Mouse (Mus musculus) stomach, postnatal 0 days (tissue): ENCODE data around the gene Ptprf. TPM values are rescaled to one million over a fixed set of nuclear protein-coding genes. Genes with fewer than 3 reads are reported as not detected.

Experiments used
- ATAC-seq: fragments of 200-750 bp; cut with Nextera tagmentation; 2 replicates; pipeline ENCODE4 v1.8.0; 2017; ENCODE audit not compliant: low FRiP score, low TSS enrichment
- DNase-seq: peaks from one replicate; pipeline ENCODE4 v3.0.0-alpha.2; 2016; ENCODE audit warnings: low spot score
- H3K27ac ChIP-seq: fragments of 300-500 bp; sonication (generic); replicated peaks from 2 replicates; pipeline ENCODE4 v1.5.1; 2014; ENCODE audit warnings: mild to moderate bottlenecking, control low read depth
- H3K27me3 ChIP-seq: fragments of 300-500 bp; sonication (generic); 2 replicates; pipeline ENCODE4 v1.6.1; 2014; ENCODE audit warnings: low read length; ENCODE audit not compliant: control insufficient read depth, insufficient read depth
- H3K36me3 ChIP-seq: fragments of 300-500 bp; sonication (generic); 2 replicates; pipeline ENCODE4 v1.6.1; 2014; ENCODE audit warnings: low read length, mixed read lengths; ENCODE audit not compliant: control insufficient read depth, insufficient read depth
- H3K4me1 ChIP-seq: fragments of 300-500 bp; sonication (generic); replicated peaks from 2 replicates; pipeline ENCODE4 v1.6.1; 2014; ENCODE audit warnings: antibody characterized with exemption; ENCODE audit not compliant: control insufficient read depth, insufficient read depth
- H3K4me2 ChIP-seq: fragments of 300-500 bp; sonication (generic); replicated peaks from 2 replicates; pipeline ENCODE4 v1.6.1; 2014; ENCODE audit warnings: low read depth, mild to moderate bottlenecking, control low read depth, moderate library complexity
- H3K4me3 ChIP-seq: fragments of 300-500 bp; sonication (generic); 2 replicates; pipeline ENCODE4 v1.5.1; 2014; ENCODE audit warnings: low read depth, low read length, control low read depth
- H3K9ac ChIP-seq: fragments of 300-500 bp; sonication (generic); 2 replicates; pipeline ENCODE4 v1.6.1; 2014; ENCODE audit warnings: mild to moderate bottlenecking, low read length, control low read depth, mixed read lengths
- H3K9me3 ChIP-seq: fragments of 300-500 bp; sonication (generic); 2 replicates; pipeline ENCODE4 v1.6.1; 2016; ENCODE audit warnings: low read length; ENCODE audit not compliant: control insufficient read depth
- CTCF ChIP-seq: IDR thresholded peaks from 2 replicates; pipeline ENCODE4 v1.5.1; 2016; ENCODE audit warnings: antibody characterized with exemption, low read depth, mild to moderate bottlenecking, moderate library complexity
- EP300 ChIP-seq: optimal IDR thresholded peaks from 2 replicates; pipeline ENCODE3; 2016; ENCODE audit warnings: antibody characterized with exemption
- WGBS: fragments of 180-500 bp; shearing (Covaris S2); extraction: QIAGEN DNeasy Blood & Tissue Kit; methylation state at CpG from one replicate; pipeline ENCODE4 v1.1.7; 2014; 5-methylcytosine and 5-hydroxymethylcytosine counted together
- polyA plus RNA-seq: library from polyadenylated mRNA; unstranded; fragments of >200 nt; fragmentation: Nextera tagmentation; extraction: Ambion mirVana; gene quantifications from 2 replicates; pipeline ENCODE4 v1.2.1, GENCODE M21; 2015

Ptprf gene
- polyA plus RNA-seq, 1 experiment from 2014 or later, result 30.1 TPM

GRCm38 (mm10) chr4:118206918-118207640 lies 84.1 kb downstream of the Ptprf start:
- no peak for TF ChIP-seq EP300
- peak; percentile 45 for TF ChIP-seq CTCF
- ATAC-seq, result no peak

GRCm38 (mm10) chr4:118205906-118206305 lies 85.3 kb downstream of the Ptprf start:
- H3K27me3 ChIP-seq, result no peaks in the 10 kb centered on the region
- H3K4me2 ChIP-seq, result no peak overlapping the region
- ATAC-seq, result no peak
- H3K4me1 ChIP-seq, result no peaks in the 10 kb centered on the region
- no peaks in the 10 kb centered on the region for H3K9me3 ChIP-seq
- no peak overlapping the region for H3K9ac ChIP-seq
- WGBS, result 79% methylated on average over 2 of the region's 2 CpGs
- H3K36me3 ChIP-seq, result peaks cover 10% of the 10 kb centered on the region; the same call in 1 of the 2 replicates
- no peak overlapping the region for H3K27ac ChIP-seq
- H3K4me3 ChIP-seq, result no peak overlapping the region
- TF ChIP-seq EP300, result no peak
- TF ChIP-seq CTCF, result no peak
- no peak for DNase-seq

More at GRCm38 (mm10) chr4:118206918-118207640, 84.1 kb downstream of the Ptprf start:
- Histone ChIP-seq H3K27me3 (no peaks in the 10 kb centered on the region), H3K4me3 (no peak overlapping the region), H3K4me2 (no peak overlapping the region), H3K36me3 (peaks cover 12% of the 10 kb centered on the region; the same call in 1 of the 2 replicates), H3K9ac (no peak overlapping the region), H3K27ac (no peak overlapping the region), H3K4me1 (no peaks in the 10 kb centered on the region), H3K9me3 (no peaks in the 10 kb centered on the region)
- peak; percentile 50 for DNase-seq
- 76% methylated on average over 10 of the region's 10 CpGs for WGBS

GRCm38 (mm10) chr4:118199093-118199492 lies 92.1 kb downstream of the Ptprf start:
- Histone ChIP-seq H3K4me3 (no peak overlapping the region), H3K4me1 (no peaks in the 10 kb centered on the region), H3K36me3 (no peaks in the 10 kb centered on the region), H3K4me2 (no peak overlapping the region), H3K9me3 (no peaks in the 10 kb centered on the region), H3K9ac (no peak overlapping the region), H3K27ac (no peak overlapping the region), H3K27me3 (no peaks in the 10 kb centered on the region)
- WGBS, result 82% methylated on average over 2 of the region's 2 CpGs
- peak; percentile 17 for DNase-seq
- peak; percentile 75; the same call in 1 of the 2 replicates for ATAC-seq
- TF ChIP-seq CTCF (no peak), EP300 (no peak)

GRCm38 (mm10) chr4:118198606-118199005 lies 92.6 kb downstream of the Ptprf start:
- Histone ChIP-seq H3K4me1 (no peaks in the 10 kb centered on the region), H3K4me3 (no peak overlapping the region), H3K9ac (no peak overlapping the region), H3K27me3 (no peaks in the 10 kb centered on the region), H3K9me3 (no peaks in the 10 kb centered on the region), H3K36me3 (no peaks in the 10 kb centered on the region), H3K4me2 (no peak overlapping the region), H3K27ac (no peak overlapping the region)
- peak; percentile 65; the same call in 1 of the 2 replicates for ATAC-seq
- WGBS, result 58% methylated on average over 3 of the region's 3 CpGs
- TF ChIP-seq CTCF, result no peak
- no peak for TF ChIP-seq EP300
- peak; percentile 15 for DNase-seq

- H3K9ac ChIP-seq, result no peak overlapping the region
- WGBS, result 83% methylated on average over 10 of the region's 10 CpGs
- no peak for TF ChIP-seq EP300
- TF ChIP-seq CTCF, result no peak
- DNase-seq, result no peak
- ATAC-seq, result no peak
- H3K4me2 ChIP-seq, result no peak overlapping the region
- no peaks in the 10 kb centered on the region for H3K36me3 ChIP-seq
- H3K27me3 ChIP-seq, result no peaks in the 10 kb centered on the region
- no peak overlapping the region for H3K4me3 ChIP-seq
- no peaks in the 10 kb centered on the region for H3K9me3 ChIP-seq
- no peaks in the 10 kb centered on the region for H3K4me1 ChIP-seq
- H3K27ac ChIP-seq, result no peak overlapping the region
Measured at GRCm38 (mm10) chr4:118196185-118196584, 95.0 kb downstream of the Ptprf start.
